Mouse (Mus musculus): ENCODE data around the gene Ggt6. TPM values are rescaled to one million over a fixed set of nuclear protein-coding genes. Genes with fewer than 3 reads are reported as not detected.

Gene Ggt6
- polyA plus RNA-seq, 1 experiment from 2014 or later, result not detected

- 88% methylated on average over 5 of the region's 5 CpGs for WGBS
- H3K9me3 ChIP-seq (ENCODE audit: control insufficient read depth, low read length), result no peaks in the 10 kb centered on the region
Measured at GRCm38 (mm10) chr11:72416666-72417065, 18.7 kb upstream of the Ggt6 start.

GRCm38 (mm10) chr11:72417376-72417775, 17.9 kb upstream of the Ggt6 start:
- H3K4me3 ChIP-seq (ENCODE audit: low read length), result no peak overlapping the region
- no peaks in the 10 kb centered on the region for H3K9me3 ChIP-seq (ENCODE audit: control insufficient read depth, low read length)
- peaks cover 2% of the 10 kb centered on the region; the same call in 1 of the 2 replicates for H3K27me3 ChIP-seq (replicated peaks; ENCODE audit: control insufficient read depth, insufficient read depth, low read length)
- 7% methylated on average over 4 of the region's 4 CpGs for WGBS
- ATAC-seq, result no peak
- no peak overlapping the region for H3K4me2 ChIP-seq (ENCODE audit: low read length)
- no peak overlapping the region for H3K27ac ChIP-seq (ENCODE audit: low read depth, low read length)
- no peaks in the 10 kb centered on the region for H3K36me3 ChIP-seq (ENCODE audit: control insufficient read depth, insufficient read depth, low read length)
- no peak overlapping the region for H3K9ac ChIP-seq (ENCODE audit: low read depth, low read length)
- no peaks in the 10 kb centered on the region for H3K4me1 ChIP-seq (ENCODE audit: control insufficient read depth, insufficient read depth, low read depth, low read length)

More at GRCm38 (mm10) chr11:72416666-72417065, 18.7 kb upstream of the Ggt6 start:
- no peak overlapping the region for H3K9ac ChIP-seq (ENCODE audit: low read depth, low read length)
- peaks cover 5% of the 10 kb centered on the region; the same call in 1 of the 2 replicates for H3K27me3 ChIP-seq (replicated peaks; ENCODE audit: control insufficient read depth, insufficient read depth, low read length)
- no peak overlapping the region for H3K4me2 ChIP-seq (ENCODE audit: low read length)
- no peak for ATAC-seq
- H3K4me3 ChIP-seq (ENCODE audit: low read length), result no peak overlapping the region
- H3K27ac ChIP-seq (ENCODE audit: low read depth, low read length), result no peak overlapping the region
- H3K4me1 ChIP-seq (ENCODE audit: control insufficient read depth, insufficient read depth, low read depth, low read length), result peaks cover 2% of the 10 kb centered on the region
- no peaks in the 10 kb centered on the region for H3K36me3 ChIP-seq (ENCODE audit: control insufficient read depth, insufficient read depth, low read length)

- WGBS, result 45% methylated on average over 8 of the region's 8 CpGs
- H3K9me3 ChIP-seq (ENCODE audit: control insufficient read depth, low read length), result no peaks in the 10 kb centered on the region
- H3K27me3 ChIP-seq (replicated peaks; ENCODE audit: control insufficient read depth, insufficient read depth, low read length), result 0 out of 2 replicates have a peak, but pooled peaks cover 2% of the 10 kb centered on the region
- no peak overlapping the region for H3K4me2 ChIP-seq (ENCODE audit: low read length)
- no peaks in the 10 kb centered on the region for H3K36me3 ChIP-seq (ENCODE audit: control insufficient read depth, insufficient read depth, low read length)
- no peak overlapping the region for H3K9ac ChIP-seq (ENCODE audit: low read depth, low read length)
- no peak overlapping the region for H3K27ac ChIP-seq (ENCODE audit: low read depth, low read length)
- H3K4me1 ChIP-seq (ENCODE audit: control insufficient read depth, insufficient read depth, low read depth, low read length), result no peaks in the 10 kb centered on the region
- no peak overlapping the region for H3K4me3 ChIP-seq (ENCODE audit: low read length)
- ATAC-seq, result no peak
Measured at GRCm38 (mm10) chr11:72418227-72418626, 17.1 kb upstream of the Ggt6 start.

- Histone ChIP-seq H3K4me1 (ENCODE audit: control insufficient read depth, insufficient read depth, low read depth, low read length) (no peaks in the 10 kb centered on the region), H3K4me2 (ENCODE audit: low read length) (no peak overlapping the region), H3K9me3 (ENCODE audit: control insufficient read depth, low read length) (no peaks in the 10 kb centered on the region), H3K27ac (ENCODE audit: low read depth, low read length) (no peak overlapping the region), H3K9ac (ENCODE audit: low read depth, low read length) (no peak overlapping the region), H3K27me3 (replicated peaks; ENCODE audit: control insufficient read depth, insufficient read depth, low read length) (no peaks in the 10 kb centered on the region), H3K4me3 (ENCODE audit: low read length) (no peak overlapping the region), H3K36me3 (ENCODE audit: control insufficient read depth, insufficient read depth, low read length) (no peaks in the 10 kb centered on the region)
- WGBS, result 91% methylated on average over 6 of the region's 6 CpGs
- ATAC-seq, result no peak
Measured at GRCm38 (mm10) chr11:72419006-72419405, 16.3 kb upstream of the Ggt6 start.

- Histone ChIP-seq H3K27ac (ENCODE audit: low read depth, low read length) (no peak overlapping the region), H3K4me3 (ENCODE audit: low read length) (no peak overlapping the region), H3K27me3 (replicated peaks; ENCODE audit: control insufficient read depth, insufficient read depth, low read length) (no peaks in the 10 kb centered on the region), H3K4me2 (ENCODE audit: low read length) (no peak overlapping the region), H3K9ac (ENCODE audit: low read depth, low read length) (no peak overlapping the region), H3K36me3 (ENCODE audit: control insufficient read depth, insufficient read depth, low read length) (no peaks in the 10 kb centered on the region), H3K9me3 (ENCODE audit: control insufficient read depth, low read length) (no peaks in the 10 kb centered on the region), H3K4me1 (ENCODE audit: control insufficient read depth, insufficient read depth, low read depth, low read length) (no peaks in the 10 kb centered on the region)
- WGBS, result 83% methylated on average over 6 of the region's 6 CpGs
- no peak for ATAC-seq
Measured at GRCm38 (mm10) chr11:72420460-72421122, 14.7 kb upstream of the Ggt6 start.

GRCm38 (mm10) chr11:72421518-72422278, 13.6 kb upstream of the Ggt6 start:
- 90% methylated on average over 11 of the region's 11 CpGs for WGBS

GRCm38 (mm10) chr11:72423686-72424085, 11.6 kb upstream of the Ggt6 start:
- WGBS, result 96% methylated on average over 4 of the region's 4 CpGs
- H3K4me1 ChIP-seq (ENCODE audit: control insufficient read depth, insufficient read depth, low read depth, low read length), result no peaks in the 10 kb centered on the region
- no peaks in the 10 kb centered on the region for H3K36me3 ChIP-seq (ENCODE audit: control insufficient read depth, insufficient read depth, low read length)
- no peak overlapping the region for H3K4me2 ChIP-seq (ENCODE audit: low read length)
- H3K9ac ChIP-seq (ENCODE audit: low read depth, low read length), result no peak overlapping the region
- no peak overlapping the region for H3K27ac ChIP-seq (ENCODE audit: low read depth, low read length)
- no peaks in the 10 kb centered on the region for H3K27me3 ChIP-seq (replicated peaks; ENCODE audit: control insufficient read depth, insufficient read depth, low read length)
- H3K4me3 ChIP-seq (ENCODE audit: low read length), result no peak overlapping the region
- no peak for ATAC-seq
- H3K9me3 ChIP-seq (ENCODE audit: control insufficient read depth, low read length), result no peaks in the 10 kb centered on the region

More at GRCm38 (mm10) chr11:72421518-72422278, 13.6 kb upstream of the Ggt6 start:
- H3K4me2 ChIP-seq (ENCODE audit: low read length), result no peak overlapping the region
- H3K27me3 ChIP-seq (replicated peaks; ENCODE audit: control insufficient read depth, insufficient read depth, low read length), result no peaks in the 10 kb centered on the region
- ATAC-seq, result no peak
- H3K9ac ChIP-seq (ENCODE audit: low read depth, low read length), result no peak overlapping the region
- H3K4me1 ChIP-seq (ENCODE audit: control insufficient read depth, insufficient read depth, low read depth, low read length), result no peaks in the 10 kb centered on the region
- no peak overlapping the region for H3K27ac ChIP-seq (ENCODE audit: low read depth, low read length)
- no peaks in the 10 kb centered on the region for H3K9me3 ChIP-seq (ENCODE audit: control insufficient read depth, low read length)
- no peak overlapping the region for H3K4me3 ChIP-seq (ENCODE audit: low read length)
- H3K36me3 ChIP-seq (ENCODE audit: control insufficient read depth, insufficient read depth, low read length), result no peaks in the 10 kb centered on the region

- H3K4me2 ChIP-seq (ENCODE audit: low read length), result no peak overlapping the region
- H3K36me3 ChIP-seq (ENCODE audit: control insufficient read depth, insufficient read depth, low read length), result no peaks in the 10 kb centered on the region
- no peak overlapping the region for H3K27ac ChIP-seq (ENCODE audit: low read depth, low read length)
- no peaks in the 10 kb centered on the region for H3K4me1 ChIP-seq (ENCODE audit: control insufficient read depth, insufficient read depth, low read depth, low read length)
- no peaks in the 10 kb centered on the region for H3K9me3 ChIP-seq (ENCODE audit: control insufficient read depth, low read length)
- no peak overlapping the region for H3K4me3 ChIP-seq (ENCODE audit: low read length)
- no peak for ATAC-seq
- no peaks in the 10 kb centered on the region for H3K27me3 ChIP-seq (replicated peaks; ENCODE audit: control insufficient read depth, insufficient read depth, low read length)
- no peak overlapping the region for H3K9ac ChIP-seq (ENCODE audit: low read depth, low read length)
Measured at GRCm38 (mm10) chr11:72425201-72425600, 10.1 kb upstream of the Ggt6 start.

GRCm38 (mm10) chr11:72426884-72427283, 8.4 kb upstream of the Ggt6 start:
- Histone ChIP-seq H3K27ac (ENCODE audit: low read depth, low read length) (no peak overlapping the region), H3K4me3 (ENCODE audit: low read length) (no peak overlapping the region), H3K27me3 (replicated peaks; ENCODE audit: control insufficient read depth, insufficient read depth, low read length) (no peaks in the 10 kb centered on the region; the same call in 1 of the 2 replicates), H3K9me3 (ENCODE audit: control insufficient read depth, low read length) (no peaks in the 10 kb centered on the region), H3K36me3 (ENCODE audit: control insufficient read depth, insufficient read depth, low read length) (no peaks in the 10 kb centered on the region), H3K9ac (ENCODE audit: low read depth, low read length) (no peak overlapping the region), H3K4me2 (ENCODE audit: low read length) (no peak overlapping the region), H3K4me1 (ENCODE audit: control insufficient read depth, insufficient read depth, low read depth, low read length) (no peaks in the 10 kb centered on the region)
- no peak for ATAC-seq
